Mouse (Mus musculus) central nervous system, embryonic 18 days (tissue): ENCODE data around the gene Gpr62. TPM values are rescaled to one million over a fixed set of nuclear protein-coding genes. Genes with fewer than 3 reads are reported as not detected.

Experiments
- polyA plus RNA-seq: library from polyadenylated mRNA; depleted of rRNA; stranded (reverse); fragments of >200 nt; gene quantifications from 2 replicates; pipeline ENCODE4 v1.2.3, GENCODE M21; 2012; rRNA removed

Gpr62 gene
- 0.70 and 0.74 TPM in 2 replicates for polyA plus RNA-seq

GRCm38 (mm10) chr9:106465571-106466200 is at the start of gene Gpr62:
TSS of gene Gpr62 (minus strand) at chr9:106465938.

GRCm38 (mm10) chr9:106514273-106514672 is 48.5 kb upstream of the Gpr62 start, which contains the start of gene Iqcf5:
TSS of gene Iqcf5 (plus strand) at chr9:106514573.

GRCm38 (mm10) chr9:106499667-106500066 is 33.9 kb upstream of the Gpr62 start, which contains the start of gene Iqcf1:
TSS of gene Iqcf1 (plus strand) at chr9:106499967.

DNA sequence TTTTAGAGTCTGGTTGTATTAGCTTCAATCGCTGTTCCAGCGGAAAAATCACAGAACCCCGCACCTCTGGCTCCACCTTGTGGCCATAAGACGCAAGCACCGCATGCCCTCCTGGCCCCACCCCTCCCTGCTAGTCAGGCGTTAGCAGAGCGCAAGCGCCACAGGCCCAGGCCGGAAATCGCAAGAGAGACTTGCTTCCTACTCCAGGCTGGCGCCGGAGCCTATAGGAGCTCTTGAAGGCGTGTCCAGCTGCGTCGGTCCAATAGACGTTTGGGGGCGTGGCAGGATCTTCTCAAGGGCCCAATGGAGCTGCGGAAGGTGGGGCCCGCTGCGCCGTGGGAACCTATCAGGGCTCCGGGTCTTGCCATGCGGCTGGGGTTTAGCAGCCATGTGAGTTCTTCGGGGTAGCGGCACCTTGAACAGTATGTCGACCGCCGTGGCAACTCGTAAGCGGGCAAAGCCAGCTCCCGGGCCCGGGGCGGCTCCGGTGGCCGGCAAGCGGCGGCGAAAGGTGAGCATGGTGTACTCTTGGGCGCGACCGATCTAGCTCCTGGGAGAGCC is 11.3 kb upstream of the Gpr62 start, which contains the start of gene Parp3:
TSS of gene Parp3 (minus strand) at position 26 of the 561 bp plus-strand sequence.

GRCm38 (mm10) chr9:106475663-106476001 is 9.9 kb upstream of the Gpr62 start, which contains the start of gene Rrp9:
TSS of gene Rrp9 (plus strand) at chr9:106475963.

GRCm38 (mm10) chr9:106453271-106454070 is 12.3 kb downstream of the Gpr62 start, which contains the start of gene Pcbp4:
TSS of gene Pcbp4 (plus strand) at chr9:106453291.

GRCm38 (mm10) chr9:106447348-106447747 is 18.4 kb downstream of the Gpr62 start, which contains the start of the genes Abhd14b and Abhd14a:
TSS of gene Abhd14b (plus strand) at chr9:106447459.
TSS of gene Abhd14a (minus strand) at chr9:106447678.

GRCm38 (mm10) chr9:106429221-106430014 is 36.3 kb downstream of the Gpr62 start, which contains the start of gene Rpl29:
TSS of gene Rpl29 (plus strand) at chr9:106429454.

Other genes starting within 250 kb of the Gpr62 start
- gene Tlr9, start 243.3 kb downstream of the Gpr62 start, polyA plus RNA-seq = 0.22 and 0.24 TPM in 2 replicates
- gene Alas1, start 217.3 kb downstream of the Gpr62 start, polyA plus RNA-seq = 78.6 and 80.9 TPM in 2 replicates
- 8.3 and 9.5 TPM in 2 replicates for gene Poc1a, start 184.9 kb downstream of the Gpr62 start, polyA plus RNA-seq
- 43.2 and 43.9 TPM in 2 replicates for gene Dusp7, start 97.3 kb downstream of the Gpr62 start, polyA plus RNA-seq
- gene Rpl29, start 36.5 kb downstream of the Gpr62 start, polyA plus RNA-seq = 797 and 834 TPM in 2 replicates
- gene Acy1, start 27.6 kb downstream of the Gpr62 start, polyA plus RNA-seq = 11.7 and 12.7 TPM in 2 replicates
- gene Abhd14b, start 18.5 kb downstream of the Gpr62 start, polyA plus RNA-seq = 21.1 and 21.6 TPM in 2 replicates
- gene Abhd14a, start 18.3 kb downstream of the Gpr62 start, polyA plus RNA-seq = 92.3 and 95.3 TPM in 2 replicates
- gene Pcbp4, start 12.6 kb downstream of the Gpr62 start, polyA plus RNA-seq = 529 and 536 TPM in 2 replicates
- 55.4 and 57.4 TPM in 2 replicates for gene Rrp9, start 10.0 kb upstream of the Gpr62 start, polyA plus RNA-seq
- gene Parp3, start 11.0 kb upstream of the Gpr62 start, polyA plus RNA-seq = 1.8 and 2.3 TPM in 2 replicates
- gene Iqcf1, start 34.0 kb upstream of the Gpr62 start, polyA plus RNA-seq = not detected in 2 replicates
- gene Iqcf5, start 48.6 kb upstream of the Gpr62 start, polyA plus RNA-seq = 0.24 TPM in 1 of 2 replicates, not detected in the other
- gene Iqcf3, start 95.7 kb upstream of the Gpr62 start, polyA plus RNA-seq = not detected in 2 replicates
- gene Iqcf4, start 105.1 kb upstream of the Gpr62 start, polyA plus RNA-seq = not detected in 2 replicates
- not detected in 2 replicates for gene Iqcf6, start 160.6 kb upstream of the Gpr62 start, polyA plus RNA-seq
- 19.3 and 22.2 TPM in 2 replicates for gene Grm2, start 190.1 kb upstream of the Gpr62 start, polyA plus RNA-seq
- gene Tex264, start 220.0 kb upstream of the Gpr62 start, polyA plus RNA-seq = 69.3 and 72.1 TPM in 2 replicates